Mouse (Mus musculus) E14TG2a.4 (cell line): ENCODE data around the gene Dscaml1.

Experiments used
- CTCF ChIP-seq: conservative IDR thresholded peaks from 2 replicates; pipeline ENCODE4 v1.5.1; 2014; ENCODE audit warnings: low read length
- NANOG ChIP-seq: IDR thresholded peaks from 2 replicates; pipeline ENCODE4 v1.6.1; 2014; ENCODE audit warnings: borderline replicate concordance, low read length, mixed read lengths

DNA sequence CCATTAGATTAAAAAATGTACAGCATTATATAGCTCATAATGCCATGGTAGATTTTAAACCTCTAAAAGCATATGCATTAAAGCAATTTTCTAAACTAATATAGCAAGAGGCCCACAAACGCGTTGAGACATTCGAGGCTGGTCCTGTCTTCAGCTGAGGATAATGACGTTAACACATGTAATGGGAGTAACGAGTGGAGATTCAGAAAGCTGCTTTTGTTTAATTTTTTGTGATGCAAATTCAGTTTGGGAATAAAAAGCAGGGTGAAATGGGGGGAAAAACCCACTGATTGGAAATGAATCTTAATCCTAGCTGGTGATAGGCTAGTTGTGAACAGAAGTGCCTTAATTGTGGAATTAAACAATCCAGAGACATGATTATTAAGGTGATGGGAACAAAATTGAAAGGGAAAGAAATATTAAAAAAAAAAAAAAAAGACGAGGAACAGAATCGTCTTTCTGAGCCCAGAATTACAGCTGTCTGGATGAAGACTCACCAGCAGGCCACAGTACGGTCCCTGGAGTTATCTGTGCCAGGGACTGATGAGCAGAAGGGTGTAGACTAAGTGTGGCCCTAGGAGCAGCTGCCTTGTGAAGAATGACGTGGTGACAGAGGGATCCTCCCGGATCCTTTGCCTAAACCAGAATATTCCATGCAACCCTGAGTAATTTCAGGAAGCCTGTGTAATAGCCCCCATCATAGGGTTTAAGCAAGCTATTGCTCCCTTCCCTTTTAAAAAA, 84.5 kb downstream of the Dscaml1 start:
- no peak for TF ChIP-seq CTCF
- TF ChIP-seq NANOG: no peak
